Mouse (Mus musculus): ENCODE measurements at regions not wholly inside any gene's neighbourhood (a gene's known extent, or its start where the extent isn't known, plus 50 kb on each side); places are given as distances from the start of the nearest gene placed in this dataset.

- Histone ChIP-seq H3K4me3 (ENCODE audit: insufficient read depth, low read length) (no peak overlapping the region), H3K27ac (ENCODE audit: insufficient read depth, low read length) (no peak overlapping the region)
- TF ChIP-seq POLR2A (IDR thresholded peaks at IDR 0.05; ENCODE audit: low read depth, low read length) (no peak), CTCF (IDR thresholded peaks at IDR 0.05; ENCODE audit: borderline replicate concordance, insufficient read depth, low read length) (no peak)
Observed at GRCm38 (mm10) chr14:74397202-74397601, 243.4 kb upstream of the Htr2a start.

DNA sequence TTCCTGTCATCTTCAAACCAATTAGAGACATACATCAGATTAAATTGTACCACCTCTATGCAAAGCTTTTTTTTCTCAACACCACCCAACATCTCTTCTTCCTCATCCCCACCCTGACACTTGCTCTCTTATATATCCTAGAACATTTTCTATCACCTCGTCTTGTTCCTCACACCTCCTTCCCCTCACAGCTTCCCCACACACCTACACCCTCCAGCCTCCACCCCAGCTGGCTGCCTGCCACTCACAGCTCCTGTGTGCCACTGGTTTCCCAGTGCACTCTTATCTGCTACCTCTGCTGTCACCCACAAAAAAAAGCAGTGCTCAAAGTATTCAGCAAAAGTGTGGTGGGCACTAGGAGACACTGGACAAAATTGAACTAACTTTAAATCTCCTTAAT lies 231.2 kb upstream of the Htr2a start:
- no peak for TF ChIP-seq CTCF (IDR thresholded peaks at IDR 0.05; ENCODE audit: borderline replicate concordance, insufficient read depth, low read length)
- TF ChIP-seq POLR2A (IDR thresholded peaks at IDR 0.05; ENCODE audit: low read depth, low read length): no peak
- Histone ChIP-seq H3K4me3 (ENCODE audit: insufficient read depth, low read length) (no peak overlapping the region), H3K4me1 (ENCODE audit: control insufficient read depth, insufficient read depth, low read length) (no peaks in the 10 kb centered on the region), H3K27ac (ENCODE audit: insufficient read depth, low read length) (no peak overlapping the region)

More at GRCm38 (mm10) chr14:74397202-74397601, 243.4 kb upstream of the Htr2a start:
- H3K4me1 ChIP-seq (ENCODE audit: control insufficient read depth, insufficient read depth, low read length): no peaks in the 10 kb centered on the region

DNA sequence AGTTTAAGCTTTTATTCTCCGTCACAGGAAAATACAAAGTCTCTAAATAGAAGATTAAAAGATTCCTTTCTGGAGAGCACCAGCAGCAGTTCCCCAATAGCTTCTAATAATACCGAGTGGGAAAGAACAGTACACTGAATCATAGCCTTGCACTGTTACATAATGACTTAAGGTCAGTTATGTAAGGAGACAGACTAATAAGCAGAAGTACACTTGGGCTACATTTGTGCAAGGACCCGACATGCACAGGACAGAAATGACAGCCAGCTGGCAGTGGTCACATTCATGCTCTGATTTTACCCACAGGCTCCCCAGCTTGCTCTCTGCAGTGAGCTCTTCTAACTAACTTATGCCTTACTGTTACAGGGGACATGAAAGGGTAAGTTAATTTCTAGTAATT lies 212.4 kb upstream of the Htr2a start:
- Histone ChIP-seq H3K4me1 (ENCODE audit: control insufficient read depth, insufficient read depth, low read length) (no peaks in the 10 kb centered on the region), H3K27ac (ENCODE audit: insufficient read depth, low read length) (no peak overlapping the region), H3K4me3 (ENCODE audit: insufficient read depth, low read length) (no peak overlapping the region)
- TF ChIP-seq CTCF (IDR thresholded peaks at IDR 0.05; ENCODE audit: borderline replicate concordance, insufficient read depth, low read length): no peak
- TF ChIP-seq POLR2A (IDR thresholded peaks at IDR 0.05; ENCODE audit: low read depth, low read length): no peak

- H3K4me1 ChIP-seq (ENCODE audit: control insufficient read depth, insufficient read depth, low read length): no peaks in the 10 kb centered on the region
- TF ChIP-seq POLR2A (IDR thresholded peaks at IDR 0.05; ENCODE audit: low read depth, low read length): no peak
- no peak for TF ChIP-seq CTCF (IDR thresholded peaks at IDR 0.05; ENCODE audit: borderline replicate concordance, insufficient read depth, low read length)
Observed at GRCm38 (mm10) chr14:74464027-74464682, 176.5 kb upstream of the Htr2a start.

GRCm38 (mm10) chr14:74495504-74495903 lies 145.1 kb upstream of the Htr2a start:
- no peak for TF ChIP-seq POLR2A (IDR thresholded peaks at IDR 0.05; ENCODE audit: low read depth, low read length)
- TF ChIP-seq CTCF (IDR thresholded peaks at IDR 0.05; ENCODE audit: borderline replicate concordance, insufficient read depth, low read length): no peak
- Histone ChIP-seq H3K4me1 (ENCODE audit: control insufficient read depth, insufficient read depth, low read length) (no peaks in the 10 kb centered on the region), H3K27ac (ENCODE audit: insufficient read depth, low read length) (no peak overlapping the region), H3K4me3 (ENCODE audit: insufficient read depth, low read length) (no peak overlapping the region)

More at GRCm38 (mm10) chr14:74464027-74464682, 176.5 kb upstream of the Htr2a start:
- Histone ChIP-seq H3K4me3 (ENCODE audit: insufficient read depth, low read length) (no peak overlapping the region), H3K27ac (ENCODE audit: insufficient read depth, low read length) (no peak overlapping the region)

DNA sequence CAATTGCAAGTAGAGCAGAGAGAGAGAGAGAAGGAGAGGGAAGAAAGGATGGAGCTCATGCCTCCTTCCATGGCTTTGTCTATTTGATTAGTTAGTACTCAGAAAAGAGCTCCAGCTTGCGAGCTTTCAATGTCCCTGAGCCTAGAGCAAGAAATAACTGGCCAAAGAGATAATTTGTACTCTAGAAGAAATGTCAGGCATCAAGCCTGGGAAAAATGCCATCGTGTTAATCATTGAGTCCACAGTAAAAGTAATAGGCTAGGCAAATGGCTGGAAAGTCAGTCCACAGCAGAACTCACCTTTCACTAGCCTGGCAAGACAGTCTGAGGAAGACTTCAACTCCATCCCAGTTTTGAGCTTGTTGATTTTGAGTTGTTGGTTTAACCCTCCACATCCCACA lies 129.1 kb upstream of the Htr2a start:
- H3K27ac ChIP-seq (ENCODE audit: insufficient read depth, low read length): no peak overlapping the region

DNA sequence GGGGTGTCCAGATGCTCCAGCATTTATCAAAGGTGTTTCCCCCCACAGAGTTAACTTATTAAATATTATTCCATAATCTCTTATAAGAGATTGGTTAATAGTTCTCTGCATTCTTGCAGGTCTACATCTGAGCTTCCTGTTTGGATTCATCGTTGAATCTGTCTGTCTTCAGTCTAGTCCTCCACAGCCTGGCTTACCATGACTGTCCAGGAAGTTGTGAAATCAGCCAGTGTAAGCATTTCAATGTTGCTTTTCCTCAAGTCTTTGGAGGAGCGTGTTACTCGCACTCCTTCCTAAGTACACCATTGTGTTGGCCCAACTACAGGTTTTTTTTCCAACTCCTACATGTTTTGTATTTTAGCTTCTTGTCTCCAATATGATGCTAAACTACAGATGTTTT lies 124.2 kb upstream of the Htr2a start:
- TF ChIP-seq CTCF (IDR thresholded peaks at IDR 0.05; ENCODE audit: borderline replicate concordance, insufficient read depth, low read length) (no peak), POLR2A (IDR thresholded peaks at IDR 0.05; ENCODE audit: low read depth, low read length) (no peak)
- Histone ChIP-seq H3K27ac (ENCODE audit: insufficient read depth, low read length) (no peak overlapping the region), H3K4me1 (ENCODE audit: control insufficient read depth, insufficient read depth, low read length) (no peaks in the 10 kb centered on the region), H3K4me3 (ENCODE audit: insufficient read depth, low read length) (no peak overlapping the region)

More for the DNA sequence above, 129.1 kb upstream of the Htr2a start:
- TF ChIP-seq CTCF (IDR thresholded peaks at IDR 0.05; ENCODE audit: borderline replicate concordance, insufficient read depth, low read length) (no peak), POLR2A (IDR thresholded peaks at IDR 0.05; ENCODE audit: low read depth, low read length) (no peak)
- Histone ChIP-seq H3K4me1 (ENCODE audit: control insufficient read depth, insufficient read depth, low read length) (no peaks in the 10 kb centered on the region), H3K4me3 (ENCODE audit: insufficient read depth, low read length) (no peak overlapping the region)

DNA sequence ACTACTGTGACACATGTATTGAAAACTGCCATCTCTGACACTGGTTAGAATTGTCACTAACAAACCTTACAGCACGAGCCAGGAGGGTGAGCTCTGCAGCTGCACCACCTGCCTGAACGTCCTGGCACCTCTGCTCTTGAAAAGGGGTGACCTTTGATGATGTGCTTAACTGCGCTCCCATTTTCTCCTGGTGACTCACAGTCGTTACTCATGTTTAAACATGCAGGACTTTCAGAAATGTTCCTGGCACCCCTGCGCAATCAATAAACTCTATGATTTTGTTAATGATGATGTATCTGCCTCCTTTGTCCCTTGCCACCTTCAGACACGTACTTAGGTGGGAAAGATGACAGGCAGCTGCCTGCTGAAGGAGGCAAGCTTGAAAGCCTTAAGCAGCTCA lies 121.1 kb upstream of the Htr2a start:
- Histone ChIP-seq H3K4me1 (ENCODE audit: control insufficient read depth, insufficient read depth, low read length) (no peaks in the 10 kb centered on the region), H3K27ac (ENCODE audit: insufficient read depth, low read length) (no peak overlapping the region), H3K4me3 (ENCODE audit: insufficient read depth, low read length) (no peak overlapping the region)
- TF ChIP-seq CTCF (IDR thresholded peaks at IDR 0.05; ENCODE audit: borderline replicate concordance, insufficient read depth, low read length): no peak
- no peak for TF ChIP-seq POLR2A (IDR thresholded peaks at IDR 0.05; ENCODE audit: low read depth, low read length)

- Histone ChIP-seq H3K27ac (ENCODE audit: insufficient read depth, low read length) (no peak overlapping the region), H3K4me1 (ENCODE audit: control insufficient read depth, insufficient read depth, low read length) (no peaks in the 10 kb centered on the region), H3K4me3 (ENCODE audit: insufficient read depth, low read length) (no peak overlapping the region)
- TF ChIP-seq CTCF (IDR thresholded peaks at IDR 0.05; ENCODE audit: borderline replicate concordance, insufficient read depth, low read length) (no peak), POLR2A (IDR thresholded peaks at IDR 0.05; ENCODE audit: low read depth, low read length) (no peak)
Observed at GRCm38 (mm10) chr14:74521669-74522068, 119.0 kb upstream of the Htr2a start.

- Histone ChIP-seq H3K4me1 (ENCODE audit: control insufficient read depth, insufficient read depth, low read length) (no peaks in the 10 kb centered on the region), H3K27ac (ENCODE audit: insufficient read depth, low read length) (no peak overlapping the region), H3K4me3 (ENCODE audit: insufficient read depth, low read length) (no peak overlapping the region)
- TF ChIP-seq CTCF (IDR thresholded peaks at IDR 0.05; ENCODE audit: borderline replicate concordance, insufficient read depth, low read length) (no peak), POLR2A (IDR thresholded peaks at IDR 0.05; ENCODE audit: low read depth, low read length) (no peak)
Observed at GRCm38 (mm10) chr14:74527246-74527645, 113.4 kb upstream of the Htr2a start.

All from embryonic fibroblast, embryonic 13.5 days (primary cell).